Mouse (Mus musculus) midbrain, embryonic 12.5 days (tissue): ENCODE measurements around the gene Kremen1. TPM values are rescaled to one million over a fixed set of nuclear protein-coding genes. Genes with fewer than 3 reads are reported as not detected.

Experiments
- ATAC-seq: fragments of 200-750 bp; cut with Nextera tagmentation; 2 replicates; pipeline ENCODE4 v1.8.0; 2017; ENCODE audit warnings: low read depth, moderate TSS enrichment, moderate library complexity; ENCODE audit not compliant: low FRiP score
- H3K27ac ChIP-seq: fragments of 300-500 bp; sonication (generic); replicated peaks from 2 replicates; pipeline ENCODE4 v1.5.1; 2016; ENCODE audit warnings: mild to moderate bottlenecking
- H3K27me3 ChIP-seq: fragments of 300-500 bp; sonication (generic); 2 replicates; pipeline ENCODE4 v1.6.1; 2016; ENCODE audit warnings: mild to moderate bottlenecking
- H3K36me3 ChIP-seq: fragments of 300-500 bp; sonication (generic); 2 replicates; pipeline ENCODE4 v1.6.1; 2016
- H3K4me1 ChIP-seq: fragments of 300-500 bp; sonication (generic); 2 replicates; pipeline ENCODE4 v1.6.1; 2016
- H3K4me2 ChIP-seq: fragments of 300-500 bp; sonication (generic); replicated peaks from 2 replicates; pipeline ENCODE4 v1.6.1; 2016; ENCODE audit warnings: mild to moderate bottlenecking, moderate library complexity
- H3K4me3 ChIP-seq: fragments of 300-500 bp; sonication (generic); 2 replicates; pipeline ENCODE4 v1.5.1; 2016; ENCODE audit warnings: mild to moderate bottlenecking
- H3K9ac ChIP-seq: fragments of 300-500 bp; sonication (generic); replicated peaks from 2 replicates; pipeline ENCODE4 v1.6.1; 2016; ENCODE audit warnings: mild to moderate bottlenecking, moderate library complexity
- H3K9me3 ChIP-seq: fragments of 300-500 bp; sonication (generic); 2 replicates; pipeline ENCODE4 v1.6.1; 2016; ENCODE audit warnings: mild to moderate bottlenecking
- WGBS: fragments of 180-500 bp; shearing (Covaris S2); methylation state at CpG from one replicate; pipeline ENCODE4 v1.1.7; 2016; 5-methylcytosine and 5-hydroxymethylcytosine counted together
- polyA plus RNA-seq: library from polyadenylated mRNA; unstranded; fragments of >200 nt; fragmentation: Nextera tagmentation; extraction: Ambion mirVana; gene quantifications from 2 replicates; pipeline ENCODE4 v1.2.1, GENCODE M21; 2016

Gene Kremen1
- polyA plus RNA-seq, 1 experiment from 2014 or later: 12.2 TPM

GRCm38 (mm10) chr11:5243812-5244748 lies 17.3 kb downstream of the Kremen1 start:
- H3K9me3 ChIP-seq: no peaks in the 10 kb centered on the region
- H3K4me3 ChIP-seq: no peak overlapping the region
- WGBS: 73% methylated on average over 24 of the region's 24 CpGs
- no peak for ATAC-seq
- peaks cover 8% of the 10 kb centered on the region for H3K36me3 ChIP-seq
- no peak overlapping the region for H3K27ac ChIP-seq
- peaks cover 26% of the 10 kb centered on the region for H3K4me1 ChIP-seq
- 0 out of 2 replicates have a peak, but pooled peaks cover 2% of the 10 kb centered on the region for H3K27me3 ChIP-seq
- H3K9ac ChIP-seq: no peak overlapping the region
- H3K4me2 ChIP-seq: no peak overlapping the region

- no peaks in the 10 kb centered on the region for H3K9me3 ChIP-seq
- peaks cover 9% of the 10 kb centered on the region for H3K36me3 ChIP-seq
- 97% methylated on average over 7 of the region's 7 CpGs for WGBS
- 0 out of 2 replicates have a peak, but pooled peaks cover 2% of the 10 kb centered on the region for H3K27me3 ChIP-seq
- H3K9ac ChIP-seq: no peak overlapping the region
- H3K4me3 ChIP-seq: no peak overlapping the region
- H3K27ac ChIP-seq: no peak overlapping the region
- no peak for ATAC-seq
- peaks cover 24% of the 10 kb centered on the region for H3K4me1 ChIP-seq
- no peak overlapping the region for H3K4me2 ChIP-seq
Observed at GRCm38 (mm10) chr11:5243208-5243607, 18.1 kb downstream of the Kremen1 start.

DNA sequence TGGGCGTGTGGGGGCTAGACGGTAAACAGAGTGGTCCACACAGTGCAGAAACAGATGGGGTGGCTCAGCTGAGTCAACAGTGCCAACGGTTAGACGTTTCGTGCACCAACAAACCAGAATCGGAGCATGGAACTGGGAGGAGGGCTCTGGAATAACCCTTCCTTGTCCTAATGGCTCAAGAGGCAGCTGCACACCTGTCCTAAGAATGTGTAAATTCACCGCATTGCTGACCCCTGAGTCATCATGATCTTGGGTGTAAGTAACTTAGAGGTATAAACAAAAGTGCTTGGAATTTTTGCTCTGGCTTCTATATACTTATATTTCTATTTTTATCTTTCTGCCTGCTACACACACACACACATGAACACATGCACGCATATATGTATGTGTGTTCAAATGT lies 19.2 kb downstream of the Kremen1 start:
- Histone ChIP-seq H3K4me2 (no peak overlapping the region), H3K4me1 (peaks cover 24% of the 10 kb centered on the region), H3K27ac (no peak overlapping the region), H3K9me3 (no peaks in the 10 kb centered on the region), H3K9ac (no peak overlapping the region), H3K4me3 (no peak overlapping the region), H3K27me3 (0 out of 2 replicates have a peak, but pooled peaks cover 4% of the 10 kb centered on the region), H3K36me3 (peaks cover 18% of the 10 kb centered on the region)
- WGBS: 89% methylated on average over 8 of the region's 8 CpGs
- no peak for ATAC-seq

GRCm38 (mm10) chr11:5239706-5240690 lies 21.4 kb downstream of the Kremen1 start:
- H3K4me3 ChIP-seq: no peak overlapping the region
- 7% methylated on average over 10 of the region's 10 CpGs for WGBS
- H3K4me1 ChIP-seq: peaks cover 29% of the 10 kb centered on the region
- H3K9me3 ChIP-seq: no peaks in the 10 kb centered on the region
- ATAC-seq: peak; percentile 91
- peak overlapping the region; percentile 12; the same call in 1 of the 2 replicates for H3K4me2 ChIP-seq
- H3K36me3 ChIP-seq: peaks cover 21% of the 10 kb centered on the region
- 0 out of 2 replicates have a peak, but pooled peaks cover 5% of the 10 kb centered on the region for H3K27me3 ChIP-seq
- 0 out of 2 replicates have a peak overlapping the region, but pooled peaks have one; percentile 28 for H3K9ac ChIP-seq
- peak overlapping the region; percentile 74 for H3K27ac ChIP-seq

GRCm38 (mm10) chr11:5219910-5220447 lies 41.4 kb downstream of the Kremen1 start:
- Histone ChIP-seq H3K9ac (no peak overlapping the region), H3K27ac (no peak overlapping the region), H3K4me3 (no peak overlapping the region), H3K4me2 (no peak overlapping the region), H3K36me3 (no peaks in the 10 kb centered on the region), H3K27me3 (0 out of 2 replicates have a peak, but pooled peaks cover 6% of the 10 kb centered on the region), H3K9me3 (no peaks in the 10 kb centered on the region), H3K4me1 (peaks cover 13% of the 10 kb centered on the region)
- ATAC-seq: no peak
- 37% methylated on average over 6 of the region's 6 CpGs for WGBS

DNA sequence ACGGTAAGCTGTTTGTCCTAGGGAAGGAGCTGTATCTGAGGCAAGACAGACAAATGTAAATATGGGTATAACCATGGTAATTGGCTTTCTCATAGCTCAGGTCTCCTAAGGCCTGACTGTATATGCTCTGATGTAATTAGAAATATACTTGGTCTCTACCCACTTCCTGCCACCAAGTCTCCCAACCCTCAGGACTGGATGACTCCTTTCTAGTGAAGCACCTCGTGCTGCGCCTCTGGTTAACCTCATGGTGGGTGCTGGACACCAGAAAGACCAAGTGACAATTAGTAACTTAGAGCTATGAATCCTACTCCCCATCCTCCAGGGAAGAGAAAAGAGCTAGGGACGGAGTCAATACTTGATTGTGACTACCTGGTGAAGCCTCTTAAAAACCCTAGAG lies 42.0 kb downstream of the Kremen1 start:
- Histone ChIP-seq H3K27ac (no peak overlapping the region), H3K4me2 (no peak overlapping the region), H3K9ac (no peak overlapping the region), H3K27me3 (0 out of 2 replicates have a peak, but pooled peaks cover 4% of the 10 kb centered on the region), H3K4me1 (peaks cover 13% of the 10 kb centered on the region), H3K4me3 (no peak overlapping the region), H3K36me3 (no peaks in the 10 kb centered on the region), H3K9me3 (no peaks in the 10 kb centered on the region)
- 90% methylated on average over 4 of the region's 4 CpGs for WGBS
- no peak for ATAC-seq

DNA sequence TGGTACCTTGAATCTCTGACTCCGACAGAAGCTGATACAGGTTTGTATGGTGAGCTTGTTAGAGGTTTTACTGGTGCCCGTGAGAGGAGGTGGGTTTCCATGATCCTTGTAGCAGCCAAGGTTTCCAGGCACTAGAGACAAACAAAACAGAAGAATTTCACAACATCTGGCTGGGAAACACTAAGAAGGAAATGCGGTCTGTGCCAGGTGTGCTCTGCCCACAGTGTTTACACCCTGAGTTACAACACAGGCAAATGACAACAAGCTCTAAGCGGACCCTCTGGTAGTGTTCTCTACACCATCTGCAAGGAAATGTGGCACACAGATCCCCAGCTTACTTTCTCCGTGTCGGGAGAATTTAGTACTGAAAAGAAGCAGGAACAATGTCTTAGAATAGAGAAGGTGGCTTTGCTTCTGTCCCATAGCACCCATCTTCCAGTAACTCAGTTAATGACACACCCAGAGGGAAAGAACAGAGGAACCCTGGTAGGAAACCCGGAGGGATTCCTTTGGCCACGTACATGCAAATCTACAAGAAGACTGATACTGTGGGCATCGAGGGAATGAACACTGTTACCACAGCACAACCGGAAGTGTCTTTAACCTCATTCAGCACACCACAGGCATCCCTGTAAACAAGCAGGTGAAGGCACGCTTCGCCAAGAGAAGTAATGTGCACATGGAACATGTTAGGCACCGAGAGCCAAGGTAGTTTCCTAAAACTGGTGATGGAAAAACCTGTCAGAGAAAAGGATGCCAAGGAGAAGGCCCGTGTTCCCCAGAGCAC lies 45.8 kb downstream of the Kremen1 start:
- peaks cover 14% of the 10 kb centered on the region for H3K4me1 ChIP-seq
- H3K27ac ChIP-seq: no peak overlapping the region
- H3K4me3 ChIP-seq: no peak overlapping the region
- no peaks in the 10 kb centered on the region for H3K27me3 ChIP-seq
- ATAC-seq: no peak
- no peaks in the 10 kb centered on the region for H3K36me3 ChIP-seq
- 91% methylated on average over 14 of the region's 14 CpGs for WGBS
- H3K4me2 ChIP-seq: no peak overlapping the region
- H3K9ac ChIP-seq: no peak overlapping the region
- H3K9me3 ChIP-seq: no peaks in the 10 kb centered on the region

GRCm38 (mm10) chr11:5214483-5215040 lies 46.8 kb downstream of the Kremen1 start:
- Histone ChIP-seq H3K27me3 (no peaks in the 10 kb centered on the region), H3K4me2 (no peak overlapping the region), H3K36me3 (0 out of 2 replicates have a peak, but pooled peaks cover 1% of the 10 kb centered on the region), H3K4me1 (peaks cover 6% of the 10 kb centered on the region), H3K27ac (no peak overlapping the region), H3K4me3 (no peak overlapping the region), H3K9ac (no peak overlapping the region), H3K9me3 (no peaks in the 10 kb centered on the region)
- 90% methylated on average over 6 of the region's 6 CpGs for WGBS
- no peak for ATAC-seq

DNA sequence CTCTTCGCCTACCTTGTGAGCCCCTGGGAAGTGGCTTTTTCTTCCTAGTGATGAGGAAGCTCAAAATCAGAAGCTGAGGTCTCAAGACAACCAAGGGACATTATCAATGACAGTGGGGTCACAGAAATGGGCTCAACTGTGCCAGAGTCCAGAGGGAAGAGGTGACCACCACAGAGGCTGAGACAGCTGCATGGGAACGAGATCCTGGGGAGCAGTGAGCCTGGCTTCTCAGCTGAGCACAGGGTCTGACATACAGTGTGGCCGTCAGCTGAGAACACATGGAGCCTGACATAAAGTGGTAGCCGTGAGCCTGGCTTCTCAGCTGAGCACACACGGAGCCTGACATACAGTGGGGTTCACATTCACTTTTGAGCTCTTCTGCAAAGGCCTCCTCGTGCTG lies 58.3 kb downstream of the Kremen1 start:
- no peak for ATAC-seq
- Histone ChIP-seq H3K27me3 (0 out of 2 replicates have a peak, but pooled peaks cover 6% of the 10 kb centered on the region), H3K4me3 (no peak overlapping the region), H3K36me3 (no peaks in the 10 kb centered on the region), H3K27ac (no peak overlapping the region), H3K9me3 (no peaks in the 10 kb centered on the region), H3K9ac (no peak overlapping the region), H3K4me2 (no peak overlapping the region), H3K4me1 (0 out of 2 replicates have a peak, but pooled peaks cover 3% of the 10 kb centered on the region)
- 85% methylated on average over 6 of the region's 6 CpGs for WGBS

DNA sequence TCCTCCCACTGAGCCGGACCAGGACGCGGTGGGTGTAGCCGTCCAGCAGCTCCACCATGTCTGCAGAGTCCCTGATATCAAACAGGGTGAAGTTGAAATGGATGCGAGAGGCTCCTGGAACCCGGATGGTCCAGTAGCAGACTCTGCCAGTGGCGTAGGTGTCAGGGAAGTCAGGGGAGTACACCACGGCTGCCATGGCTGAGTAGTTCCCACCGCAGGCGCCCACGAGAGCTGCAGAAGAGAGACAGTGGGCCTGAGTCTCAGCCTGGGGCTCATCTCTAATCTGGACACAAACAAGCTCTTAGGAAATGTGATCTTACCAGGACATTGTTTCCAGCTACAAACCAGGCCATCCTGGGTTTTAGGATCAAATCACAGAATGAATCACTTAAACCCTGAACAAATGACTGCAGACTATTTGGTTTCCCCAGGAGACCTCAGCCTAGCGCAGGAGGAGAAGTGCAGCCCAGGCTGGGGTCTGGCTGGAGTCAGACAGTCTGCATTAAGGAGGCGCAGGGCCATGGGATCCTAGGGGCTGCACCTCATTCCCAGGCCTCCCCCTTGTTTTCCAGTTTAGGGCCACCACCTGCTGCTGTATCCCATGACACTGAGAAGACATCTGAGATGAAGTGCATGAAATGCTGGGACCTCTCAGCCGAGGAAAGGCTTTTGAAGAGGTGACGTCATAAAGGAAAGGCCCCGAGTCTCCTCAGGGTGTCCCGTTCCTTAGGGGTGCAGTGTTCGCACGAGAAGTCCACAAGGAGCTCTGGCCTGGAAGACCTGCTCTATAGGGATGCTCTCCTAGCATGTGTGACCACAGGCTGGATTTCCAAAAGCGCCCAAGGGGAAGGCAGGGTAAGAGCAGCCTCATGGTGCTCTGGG lies 59.3 kb downstream of the Kremen1 start:
- 72% methylated on average over 20 of the region's 20 CpGs for WGBS
- H3K27me3 ChIP-seq: peaks cover 2% of the 10 kb centered on the region; the same call in 1 of the 2 replicates
- no peak overlapping the region for H3K4me3 ChIP-seq
- no peak overlapping the region for H3K4me2 ChIP-seq
- H3K4me1 ChIP-seq: 0 out of 2 replicates have a peak, but pooled peaks cover 3% of the 10 kb centered on the region
- H3K9me3 ChIP-seq: no peaks in the 10 kb centered on the region
- H3K36me3 ChIP-seq: 0 out of 2 replicates have a peak, but pooled peaks cover 4% of the 10 kb centered on the region
- ATAC-seq: no peak
- no peak overlapping the region for H3K9ac ChIP-seq
- no peak overlapping the region for H3K27ac ChIP-seq
